Mouse (Mus musculus) CH12.LX (cell line): Measurements from ENCODE around the gene E2f3. TPM values are rescaled to one million over a fixed set of nuclear protein-coding genes. Genes with fewer than 3 reads are reported as not detected.

Experiments
- DNase-seq: peaks from one replicate; pipeline ENCODE4 v3.0.0-alpha.2; 2013; ENCODE audit errors: extremely low read depth
- H3K27ac ChIP-seq: 2 replicates; pipeline ENCODE4 v1.5.1; 2012; ENCODE audit warnings: low read depth, mild to moderate bottlenecking, control low read depth, moderate library complexity; ENCODE audit not compliant: insufficient read depth
- H3K27me3 ChIP-seq: replicated peaks from 2 replicates; pipeline ENCODE3; 2012; ENCODE audit warnings: inconsistent platforms
- H3K36me3 ChIP-seq, 2 experiments: replicated peaks in 1 of 2; 2 replicates each; pipeline versions ENCODE3 to v1.6.1; 2012; ENCODE audit warnings: inconsistent platforms in 1 of 2, low read length in 1 of 2, mild to moderate bottlenecking in 1 of 2, mixed read lengths in 1 of 2, moderate library complexity in 1 of 2; ENCODE audit not compliant: control insufficient read depth in 1 of 2, insufficient read depth in 1 of 2
- H3K4me1 ChIP-seq, 2 experiments: 2 replicates each; pipeline ENCODE4 v1.6.1; 2012; ENCODE audit warnings: inconsistent platforms in 1 of 2, moderate library complexity in 1 of 2; ENCODE audit not compliant: insufficient read depth in 2 of 2, control insufficient read depth in 1 of 2
- H3K4me2 ChIP-seq: 2 replicates; pipeline ENCODE4 v1.6.1; 2012; ENCODE audit warnings: low read depth, mild to moderate bottlenecking, control low read depth; ENCODE audit not compliant: poor library complexity, insufficient read depth, severe bottlenecking
- H3K4me3 ChIP-seq, 3 experiments: fragments of 150-350 bp in 1 of 3; sonication (generic) in 1 of 3; replicated peaks in 1 of 3; 2 replicates each; pipeline versions ENCODE3 to v1.5.1; 2011 to 2012; ENCODE audit warnings: low read depth in 2 of 3, low read length in 2 of 3, mild to moderate bottlenecking in 2 of 3, moderate library complexity in 2 of 3, control low read depth in 1 of 3, improper control_type of control experiment in 1 of 3, inconsistent platforms in 1 of 3, mixed read lengths in 1 of 3; ENCODE audit not compliant: poor library complexity in 1 of 3
- H3K79me2 ChIP-seq: replicated peaks from 2 replicates; pipeline ENCODE4 v1.6.1; 2012; ENCODE audit warnings: mild to moderate bottlenecking, moderate library complexity; ENCODE audit not compliant: control insufficient read depth, poor library complexity, insufficient read depth, severe bottlenecking; ENCODE audit errors: extremely low read depth
- H3K9ac ChIP-seq: 2 replicates; pipeline ENCODE4 v1.6.1; 2012; ENCODE audit warnings: low read depth, mild to moderate bottlenecking, control low read depth, moderate library complexity; ENCODE audit not compliant: insufficient read depth
- H3K9me3 ChIP-seq: replicated peaks from 2 replicates; pipeline ENCODE3; 2012; ENCODE audit warnings: low read length, inconsistent platforms, mixed read lengths
- BHLHE40 ChIP-seq: IDR thresholded peaks from 2 replicates; pipeline ENCODE4 v1.6.1; 2011; ENCODE audit warnings: mild to moderate bottlenecking, low read depth, low read length, improper control_type of control experiment
- CTCF ChIP-seq, 2 experiments: IDR thresholded peaks in 1 of 2; conservative IDR thresholded peaks in 1 of 2; 2 replicates each; pipeline ENCODE4 v1.5.1; 2011 to 2012; ENCODE audit warnings: low read depth in 2 of 2, low read length in 2 of 2, improper control_type of control experiment in 1 of 2, inconsistent platforms in 1 of 2, mild to moderate bottlenecking in 1 of 2, moderate library complexity in 1 of 2
- E2F4 ChIP-seq: IDR thresholded peaks from 2 replicates; pipeline ENCODE4 v1.6.1; 2011; ENCODE audit warnings: low read depth, low read length, improper control_type of control experiment; ENCODE audit not compliant: insufficient replicate concordance
- ELF1 ChIP-seq: IDR thresholded peaks from 2 replicates; pipeline ENCODE4 v1.6.1; 2014; ENCODE audit warnings: low read depth, mild to moderate bottlenecking, inconsistent platforms, low read length, improper control_type of control experiment
- ETS1 ChIP-seq: conservative IDR thresholded peaks from 2 replicates; pipeline ENCODE4 v1.6.1; 2012; ENCODE audit warnings: low read depth, mild to moderate bottlenecking, inconsistent platforms, low read length, improper control_type of control experiment, moderate library complexity
- GABPA ChIP-seq: IDR thresholded peaks from 2 replicates; pipeline ENCODE4 v1.6.1; 2012; ENCODE audit warnings: low read depth, low read length, improper control_type of control experiment, inconsistent platforms; ENCODE audit not compliant: insufficient replicate concordance
- HCFC1 ChIP-seq: IDR thresholded peaks from 2 replicates; pipeline ENCODE4 v1.6.1; 2012; ENCODE audit warnings: low read depth, mild to moderate bottlenecking, inconsistent platforms, low read length, improper control_type of control experiment
- IRF4 ChIP-seq: IDR thresholded peaks from 2 replicates; pipeline ENCODE4 v1.6.1; 2014; ENCODE audit warnings: low read depth, mild to moderate bottlenecking, inconsistent platforms, low read length, improper control_type of control experiment
- JUN ChIP-seq: IDR thresholded peaks from 2 replicates; pipeline ENCODE4 v1.6.1; 2011; ENCODE audit warnings: low read depth, mild to moderate bottlenecking, low read length, improper control_type of control experiment, moderate library complexity; ENCODE audit not compliant: insufficient read depth
- JUND ChIP-seq: conservative IDR thresholded peaks from 2 replicates; pipeline ENCODE4 v1.6.1; 2011; ENCODE audit warnings: low read depth, low read length, improper control_type of control experiment
- KAT2A ChIP-seq: IDR thresholded peaks from 2 replicates; pipeline ENCODE4 v1.6.1; 2012; ENCODE audit warnings: low read length, improper control_type of control experiment, inconsistent platforms; ENCODE audit not compliant: insufficient replicate concordance
- MAFK ChIP-seq: IDR thresholded peaks from 2 replicates; pipeline ENCODE4 v1.6.1; 2011; ENCODE audit warnings: low read length, improper control_type of control experiment; ENCODE audit not compliant: insufficient replicate concordance
- MAZ ChIP-seq: IDR thresholded peaks from 2 replicates; pipeline ENCODE4 v1.6.1; 2012; ENCODE audit warnings: low read depth, mild to moderate bottlenecking, inconsistent platforms, low read length, improper control_type of control experiment, moderate library complexity
- MXI1 ChIP-seq: IDR thresholded peaks from 2 replicates; pipeline ENCODE4 v1.6.1; 2011; ENCODE audit warnings: mild to moderate bottlenecking, low read depth, low read length, improper control_type of control experiment
- NELFE ChIP-seq: IDR thresholded peaks from 2 replicates; pipeline ENCODE4 v1.6.1; 2011; ENCODE audit warnings: low read depth, low read length, improper control_type of control experiment
- PAX5 ChIP-seq: IDR thresholded peaks from 2 replicates; pipeline ENCODE4 v1.6.1; 2012; ENCODE audit warnings: low read length, inconsistent platforms, mixed read lengths
- POLR2A ChIP-seq: IDR thresholded peaks from 2 replicates; pipeline ENCODE4 v1.6.1; 2011; ENCODE audit warnings: low read depth, mild to moderate bottlenecking, improper control_type of control experiment, low read length
- POLR2AphosphoS2 ChIP-seq: IDR thresholded peaks from 2 replicates; pipeline ENCODE4 v1.6.1; 2011; ENCODE audit warnings: low read depth, low read length, improper control_type of control experiment
- RAD21 ChIP-seq: IDR thresholded peaks from 2 replicates; pipeline ENCODE4 v1.6.1; 2011; ENCODE audit warnings: low read depth, mild to moderate bottlenecking, low read length, improper control_type of control experiment, moderate library complexity
- RCOR1 ChIP-seq: conservative IDR thresholded peaks from 2 replicates; pipeline ENCODE4 v1.6.1; 2012; ENCODE audit warnings: low read depth, mild to moderate bottlenecking, inconsistent platforms, low read length, improper control_type of control experiment
- SIN3A ChIP-seq: IDR thresholded peaks from 2 replicates; pipeline ENCODE4 v1.6.1; 2012; ENCODE audit warnings: low read length, improper control_type of control experiment, inconsistent platforms
- SMC3 ChIP-seq: IDR thresholded peaks from 2 replicates; pipeline ENCODE4 v1.6.1; 2011; ENCODE audit warnings: low read depth, low read length, improper control_type of control experiment
- TBP ChIP-seq: conservative IDR thresholded peaks from 2 replicates; pipeline ENCODE4 v1.6.1; 2011; ENCODE audit warnings: low read depth, low read length, improper control_type of control experiment
- TCF12 ChIP-seq: IDR thresholded peaks from 2 replicates; pipeline ENCODE4 v1.6.1; 2014; ENCODE audit warnings: low read depth, mild to moderate bottlenecking, inconsistent platforms, low read length, improper control_type of control experiment
- UBTF ChIP-seq: IDR thresholded peaks from 2 replicates; pipeline ENCODE4 v1.6.1; 2012; ENCODE audit warnings: low read depth, mild to moderate bottlenecking, inconsistent platforms, low read length, improper control_type of control experiment, moderate library complexity
- USF1 ChIP-seq: IDR thresholded peaks from 2 replicates; pipeline ENCODE4 v1.6.1; 2014; ENCODE audit warnings: low read depth, mild to moderate bottlenecking, inconsistent platforms, low read length, improper control_type of control experiment
- USF2 ChIP-seq: conservative IDR thresholded peaks from 2 replicates; pipeline ENCODE4 v1.6.1; 2011; ENCODE audit warnings: low read depth, low read length, improper control_type of control experiment
- ZC3H11A ChIP-seq: IDR thresholded peaks from 2 replicates; pipeline ENCODE4 v1.6.1; 2012; ENCODE audit warnings: low read depth, mild to moderate bottlenecking, inconsistent platforms, low read length, improper control_type of control experiment
- ZKSCAN1 ChIP-seq: IDR thresholded peaks from 2 replicates; pipeline ENCODE4 v1.6.1; 2012; ENCODE audit warnings: low read depth, inconsistent platforms, low read length, improper control_type of control experiment, borderline replicate concordance
- ZMIZ1 ChIP-seq: IDR thresholded peaks from 2 replicates; pipeline ENCODE4 v1.6.1; 2012; ENCODE audit warnings: low read depth, mild to moderate bottlenecking, inconsistent platforms, low read length, improper control_type of control experiment
- ZNF384 ChIP-seq: IDR thresholded peaks from 2 replicates; pipeline ENCODE4 v1.6.1; 2012; ENCODE audit warnings: low read depth, low read length, improper control_type of control experiment, inconsistent platforms
- dilution Hi-C: fragments of 300-500 bp; cut with MboI; formaldehyde crosslinking; loops from 2 replicates; pipeline ENCODE4 v1.14.3; 2020; ENCODE audit warnings: low sequenced_read_pairs; ENCODE audit not compliant: extremely low pct_unique_long_range_greater_than_20kb, extremely low pct_ligation_motif_present
- in situ Hi-C: fragments of 300-500 bp; cut with MboI; formaldehyde crosslinking; loops from 3 replicates; pipeline ENCODE4 v1.14.3; 2019; ENCODE audit warnings: low sequenced_read_pairs, low pct_ligation_motif_present, low pct_unique_long_range_greater_than_20kb, mixed read lengths
- polyA plus RNA-seq: library from polyadenylated mRNA; unstranded; fragments of >175 nt; gene quantifications from 2 replicates; pipeline ENCODE4 v1.2.1, GENCODE M21; 2012; ENCODE audit warnings: low read depth; ENCODE audit not compliant: insufficient read length
- total RNA-seq, 2 experiments: library from RNA; depleted of rRNA; stranded (reverse); fragments of 300-350 nt in 1 of 2; fragments of >200 nt in 1 of 2; gene quantifications; 2 replicates each; pipeline ENCODE4 v1.2.3; 2012 to 2014

Gene E2f3
- total and polyA plus RNA-seq, 3 experiments: 7.6 to 20.7 (median 12.9) TPM

- peaks cover 0 to 8% of the 10 kb centered on the region in 2 experiments; a peak in 2 of 4 replicates for H3K4me1 ChIP-seq
- no peaks in the 10 kb centered on the region for H3K9me3 ChIP-seq
- no peak overlapping the region for H3K9ac ChIP-seq
- no peak overlapping the region for H3K27ac ChIP-seq
- no peak for TF ChIP-seq MAFK
- no peak for TF ChIP-seq IRF4
- TF ChIP-seq ZMIZ1: no peak
- no peak for TF ChIP-seq USF2
- TF ChIP-seq ZC3H11A: no peak
- TF ChIP-seq POLR2A: no peak
- no peak for TF ChIP-seq E2F4
- TF ChIP-seq ZKSCAN1: no peak
- TF ChIP-seq JUND: no peak
- TF ChIP-seq KAT2A: no peak
- no peak overlapping the region for H3K4me2 ChIP-seq
- no peak overlapping the region for H3K4me3 ChIP-seq
- no peaks in the 10 kb centered on the region for H3K27me3 ChIP-seq
- DNase-seq: no peak
- no peaks in the 10 kb centered on the region for H3K36me3 ChIP-seq
- dilution Hi-C loops: no loop called here
- peaks cover 1% of the 10 kb centered on the region; the same call in 1 of the 2 replicates for H3K79me2 ChIP-seq
- in situ Hi-C loops: no loop called here
Observed at GRCm38 (mm10) chr13:29860087-29860486, 125.8 kb downstream of the E2f3 start.

- Histone ChIP-seq H3K79me2 (peaks cover 17% of the 10 kb centered on the region), H3K9me3 (no peaks in the 10 kb centered on the region), H3K4me3 (no peak overlapping the region), H3K27ac (no peak overlapping the region), H3K27me3 (no peaks in the 10 kb centered on the region), H3K36me3 (peaks cover 0 to 11% of the 10 kb centered on the region in 2 experiments), H3K9ac (peak overlapping the region; percentile 63; the same call in 1 of the 2 replicates), H3K4me1 (peaks cover 2 to 29% of the 10 kb centered on the region in 2 experiments; a peak in 3 of 4 replicates), H3K4me2 (peak overlapping the region; percentile 100)
- dilution Hi-C loops: no loop called here
- DNase-seq: peak; percentile 73
- in situ Hi-C loops: loop anchor here (10.0 kb wide), 1 partner anchor 397 kb away; no protein-coding TSS in a partner anchor
- TF ChIP-seq BHLHE40 (no peak), POLR2A (no peak), SIN3A (0 out of 2 replicates have a peak, but pooled peaks have one; percentile 41), ZMIZ1 (no peak), ZNF384 (no peak; the same call in 1 of the 2 replicates), MAZ (0 out of 2 replicates have a peak, but pooled peaks have one; percentile 60), SMC3 (peak; percentile 92), KAT2A (no peak), ELF1 (0 out of 2 replicates have a peak, but pooled peaks have one; percentile 16), CTCF (conservative IDR thresholded peaks at IDR 0.05 in 1 of 2, IDR thresholded peaks at IDR 0.05 in 1 of 2; ENCODE audit: low read depth in 2 of 2, low read length in 2 of 2) (peak; percentile 72 to 88), PAX5 (no peak), ETS1 (no peak), UBTF (no peak), NELFE (peak; percentile 50; the same call in 1 of the 2 replicates), TBP (no peak), MXI1 (no peak; the same call in 1 of the 2 replicates), USF1 (no peak), ZKSCAN1 (no peak), MAFK (no peak), RAD21 (peak; percentile 77), GABPA (no peak), RCOR1 (0 out of 2 replicates have a peak, but pooled peaks have one; percentile 20), ZC3H11A (peak; percentile 63), TCF12 (peak; percentile 35; the same call in 1 of the 2 replicates), JUN (no peak), E2F4 (0 out of 2 replicates have a peak, but pooled peaks have one; percentile 68), POLR2AphosphoS2 (no peak), HCFC1 (no peak)
Observed at GRCm38 (mm10) chr13:29857436-29857835, 128.4 kb downstream of the E2f3 start.
